Mouse (Mus musculus) NIH3T3 (cell line): ENCODE data around the gene Optn.

Source experiments
- DNase-seq: peaks from one replicate; pipeline ENCODE4 v3.0.0-alpha.2; 2012; ENCODE audit warnings: low read depth

Gene Optn

GRCm38 (mm10) chr2:5029808-5030207, 34.0 kb downstream of the Optn start:
- DNase-seq: no peak

GRCm38 (mm10) chr2:5028047-5028446, 35.8 kb downstream of the Optn start:
- no peak for DNase-seq

- no peak for DNase-seq
Observed at GRCm38 (mm10) chr2:5027057-5027456, 36.8 kb downstream of the Optn start.

GRCm38 (mm10) chr2:5025162-5025733, 38.6 kb downstream of the Optn start:
- DNase-seq: no peak

- peak; percentile 21 for DNase-seq
Observed at GRCm38 (mm10) chr2:5023699-5024399, 40.0 kb downstream of the Optn start.

- no peak for DNase-seq
Observed at GRCm38 (mm10) chr2:5023275-5023674, 40.6 kb downstream of the Optn start.

- no peak for DNase-seq
Observed at GRCm38 (mm10) chr2:5019708-5020107, 44.1 kb downstream of the Optn start.

GRCm38 (mm10) chr2:5016922-5017321, 46.9 kb downstream of the Optn start:
- DNase-seq: no peak

GRCm38 (mm10) chr2:5015527-5015926, 48.3 kb downstream of the Optn start:
- no peak for DNase-seq

- no peak for DNase-seq
Observed at GRCm38 (mm10) chr2:5014616-5015015, 49.2 kb downstream of the Optn start.

- peak; percentile 97 for DNase-seq
Observed at GRCm38 (mm10) chr2:5012491-5013324, 51.1 kb downstream of the Optn start, which contains the start of gene Mcm10. Gene Mcm10 (minus strand): TSS chr2:5012791.

GRCm38 (mm10) chr2:5011898-5012490, 51.9 kb downstream of the Optn start:
- no peak for DNase-seq

GRCm38 (mm10) chr2:5007107-5007506, 56.7 kb downstream of the Optn start:
- no peak for DNase-seq

- no peak for DNase-seq
Observed at GRCm38 (mm10) chr2:5001266-5001665, 62.6 kb downstream of the Optn start.

GRCm38 (mm10) chr2:4998905-4999304, 64.9 kb downstream of the Optn start:
- peak; percentile 44 for DNase-seq

GRCm38 (mm10) chr2:4996421-4996824, 67.4 kb downstream of the Optn start:
- DNase-seq: no peak

- DNase-seq: no peak
Observed at GRCm38 (mm10) chr2:4995646-4996045, 68.2 kb downstream of the Optn start.

- DNase-seq: no peak
Observed at GRCm38 (mm10) chr2:4994436-4994835, 69.4 kb downstream of the Optn start.

GRCm38 (mm10) chr2:4993584-4993983, 70.3 kb downstream of the Optn start:
- DNase-seq: no peak

- peak; percentile 22 for DNase-seq
Observed at GRCm38 (mm10) chr2:4988826-4989424, 74.9 kb downstream of the Optn start.

GRCm38 (mm10) chr2:4987388-4988180, 76.3 kb downstream of the Optn start:
- DNase-seq: no peak
